Mouse (Mus musculus) right cerebral cortex, postnatal 25 days (tissue): ENCODE measurements at regions not wholly inside any gene's neighbourhood (a gene's known extent, or its start where the extent isn't known, plus 50 kb on each side); places are given as distances from the start of the nearest gene placed in this dataset.
"Not testable (repeated sequence)": the region's sequence is repeated elsewhere in the genome, so short reads cannot be mapped to it uniquely, and the experiment has no call there.

Source experiments
- DNase-seq: peaks from one replicate; pipeline ENCODE4 v3.0.0; 2022

DNA sequence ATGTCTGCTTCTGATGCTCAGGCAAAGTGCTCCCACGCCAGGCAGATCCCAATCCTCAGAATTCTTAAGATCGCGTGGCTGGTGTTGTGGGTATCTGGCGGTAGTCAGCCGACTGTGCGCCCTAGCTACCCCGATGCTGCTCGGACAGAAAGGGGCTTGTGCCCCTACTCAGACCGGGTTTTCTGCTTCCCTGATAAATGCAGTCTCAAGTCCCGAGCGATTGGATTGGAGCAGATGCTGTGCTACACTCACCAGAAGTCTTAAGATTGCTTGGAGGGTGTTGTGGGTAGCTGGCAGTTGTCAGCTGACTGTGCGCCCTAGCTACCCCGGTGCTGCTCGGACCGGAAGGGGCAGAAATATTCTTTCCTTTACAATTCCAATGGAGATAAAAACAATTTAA, 99.3 kb downstream of the Gm7489 start:
- not testable (repeated sequence) for DNase-seq

DNA sequence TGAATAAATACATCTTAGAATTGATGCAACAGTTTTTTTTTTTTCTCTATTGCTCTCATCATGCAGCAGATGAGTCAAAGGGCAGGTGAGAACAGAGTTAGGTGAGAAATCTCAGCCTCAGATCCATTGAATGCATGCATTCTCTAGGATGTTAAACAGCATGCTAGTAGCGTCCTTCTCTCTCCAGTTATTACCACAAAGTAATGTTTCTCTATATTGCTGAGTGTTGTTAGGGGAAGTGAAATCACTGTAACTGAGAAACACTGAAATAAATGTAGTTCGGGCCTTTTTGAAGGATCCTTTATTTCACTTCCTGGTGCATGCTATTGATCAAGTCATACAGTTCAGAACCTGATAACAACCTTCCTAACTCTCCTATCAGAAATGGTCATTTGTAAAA, 105.2 kb downstream of the Gm7489 start:
- DNase-seq = no peak

DNA sequence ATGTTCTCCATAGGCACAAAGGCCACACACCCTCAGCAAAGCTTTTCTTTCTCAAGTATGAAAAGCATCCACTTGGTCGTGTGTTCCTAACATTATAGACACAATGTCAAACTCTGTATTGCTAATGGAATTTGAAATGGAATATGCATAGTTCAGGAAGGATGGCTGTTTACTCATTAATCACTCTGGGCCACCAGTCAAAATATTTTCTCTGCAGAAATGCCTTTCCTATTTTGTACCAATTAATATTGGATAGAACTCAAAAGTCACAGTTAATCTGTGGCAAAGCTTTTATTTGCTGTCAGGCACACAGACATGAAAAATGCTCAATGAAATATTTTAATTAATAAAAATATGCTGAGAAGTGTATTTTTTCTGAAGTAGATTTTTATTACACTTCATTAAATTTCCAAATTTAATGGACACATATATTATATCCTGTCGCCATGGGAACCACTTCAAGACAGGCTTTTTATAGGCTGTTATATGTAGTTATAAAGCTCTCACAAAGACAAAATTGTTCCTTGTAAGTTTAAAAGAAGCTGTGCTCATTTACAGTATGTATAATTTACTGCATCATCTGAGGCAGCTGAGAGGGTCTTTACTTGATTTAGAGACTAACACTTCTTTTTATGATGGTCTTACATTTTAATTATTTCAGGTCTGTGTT, 110.6 kb downstream of the Gm7489 start:
- no peak for DNase-seq

DNA sequence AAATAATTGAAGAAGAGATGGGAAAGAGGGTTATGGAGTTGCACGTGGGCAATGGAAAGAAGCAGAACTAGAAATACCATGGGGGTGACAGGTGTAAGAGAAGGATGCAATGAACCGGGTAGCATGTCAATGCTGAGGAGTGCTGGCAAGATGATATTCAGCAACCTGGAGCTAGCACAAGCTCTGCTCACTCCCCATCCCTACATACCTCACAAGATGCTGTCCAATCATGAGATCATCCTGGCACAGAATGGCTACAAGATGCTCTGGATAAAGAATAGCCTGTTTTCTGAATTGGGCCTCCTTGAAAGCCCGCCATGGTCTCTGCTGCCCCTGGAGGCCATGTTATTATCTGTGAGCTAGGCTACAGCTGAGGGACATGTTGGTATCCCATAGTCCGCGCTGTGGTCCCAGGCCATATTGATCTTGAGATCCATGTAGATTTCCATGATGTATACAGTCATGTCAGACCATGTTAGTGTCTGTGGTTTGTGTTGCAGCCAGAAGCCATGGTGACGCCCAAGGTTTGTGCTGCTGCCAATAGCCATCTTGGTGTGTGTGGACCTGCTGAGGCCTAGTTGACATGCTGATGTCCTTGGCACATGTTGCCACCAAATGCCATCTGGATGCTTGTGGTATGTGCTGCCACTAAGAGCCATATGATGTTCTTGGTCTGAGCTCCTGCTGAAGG, 114.0 kb downstream of the Gm7489 start:
- no peak for DNase-seq

DNA sequence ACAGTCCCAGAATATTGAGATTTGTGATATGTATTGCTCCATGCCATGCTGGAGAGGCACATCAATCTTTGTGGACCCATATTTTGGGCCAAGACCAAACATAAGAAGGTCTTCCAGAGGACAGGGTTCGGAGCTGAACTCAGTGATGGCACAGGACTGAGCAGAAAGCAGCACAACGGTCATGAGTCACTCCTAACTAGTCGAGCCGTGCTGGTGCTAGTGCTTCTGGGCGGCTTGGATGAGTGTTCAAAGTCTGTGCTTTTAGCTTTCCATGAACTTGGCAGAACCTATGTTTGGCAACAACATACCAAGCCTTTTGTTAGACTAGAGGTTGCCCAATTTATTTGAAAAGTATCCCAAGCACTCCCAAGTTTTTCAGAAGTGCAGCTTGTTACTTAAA, 149.1 kb downstream of the Gm7489 start:
- DNase-seq = no peak

DNA sequence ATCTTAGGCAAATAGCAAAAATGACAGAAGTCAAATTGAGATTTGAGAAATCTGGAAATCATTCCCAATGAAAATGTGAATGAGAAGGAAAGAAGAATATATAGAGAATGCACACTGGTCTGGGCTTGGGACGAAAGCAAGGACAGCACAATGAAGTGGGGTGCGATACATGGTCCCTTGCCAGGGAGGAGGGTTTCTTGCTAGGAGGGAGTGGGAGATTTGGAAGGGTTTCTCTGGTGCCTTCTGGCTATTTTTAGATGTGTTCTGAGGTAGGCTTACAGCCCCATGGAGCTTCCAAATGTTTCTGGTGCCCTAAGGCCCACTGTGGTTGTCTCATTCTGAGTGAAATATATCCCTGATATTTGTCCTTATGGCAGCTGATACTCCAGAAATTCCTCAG, 166.0 kb downstream of the Gm7489 start:
- no peak for DNase-seq

DNA sequence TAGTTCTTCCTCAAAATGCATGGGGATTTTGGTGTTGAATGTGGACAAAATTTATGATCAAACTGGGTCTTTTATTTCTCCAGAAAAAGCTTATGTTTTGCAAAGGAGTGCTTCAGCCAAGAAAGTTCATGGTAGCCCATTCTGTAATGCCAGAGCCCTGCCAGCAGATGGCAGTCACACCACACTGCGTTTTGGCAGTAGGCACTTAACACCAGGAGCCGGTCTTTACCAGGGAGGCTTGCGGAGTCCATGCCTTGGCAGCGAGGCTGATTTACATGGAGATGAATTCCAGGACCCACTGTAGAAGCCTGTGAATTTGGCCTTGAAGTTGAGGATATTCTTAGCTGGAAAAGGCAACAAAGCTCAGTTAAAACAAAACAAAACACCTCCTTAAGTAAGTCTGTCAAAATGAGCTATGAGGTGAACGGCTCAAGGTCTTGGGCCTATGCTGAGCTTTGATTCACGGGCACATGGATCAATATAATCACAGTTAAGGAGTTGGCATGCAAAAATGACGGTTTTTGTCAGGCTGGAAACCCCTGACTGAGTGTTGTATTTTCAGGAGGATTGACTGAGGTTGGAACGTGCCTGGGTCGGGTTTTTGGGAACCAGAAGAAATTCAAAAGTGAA, 185.4 kb downstream of the Gm7489 start:
- DNase-seq = peak; percentile 56

DNA sequence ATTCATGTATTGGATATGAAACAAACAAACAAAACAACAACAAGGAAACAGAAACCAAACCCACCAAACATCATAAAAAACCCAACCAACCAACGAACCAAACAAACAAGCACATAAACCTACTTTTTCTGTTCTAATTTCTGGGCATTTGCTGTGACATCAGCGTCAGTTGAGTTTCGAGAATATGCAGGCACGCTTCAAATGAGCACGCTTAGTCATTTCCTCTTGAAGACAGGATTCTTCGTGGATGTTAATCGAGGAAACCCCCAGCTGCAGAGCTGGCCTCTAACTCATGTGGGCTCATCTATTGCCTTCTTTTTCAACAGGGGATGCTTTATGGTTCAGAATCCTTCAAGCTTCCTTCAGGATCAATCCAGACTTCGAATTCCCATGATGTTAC, 187.0 kb downstream of the Gm7489 start:
- no peak for DNase-seq

DNA sequence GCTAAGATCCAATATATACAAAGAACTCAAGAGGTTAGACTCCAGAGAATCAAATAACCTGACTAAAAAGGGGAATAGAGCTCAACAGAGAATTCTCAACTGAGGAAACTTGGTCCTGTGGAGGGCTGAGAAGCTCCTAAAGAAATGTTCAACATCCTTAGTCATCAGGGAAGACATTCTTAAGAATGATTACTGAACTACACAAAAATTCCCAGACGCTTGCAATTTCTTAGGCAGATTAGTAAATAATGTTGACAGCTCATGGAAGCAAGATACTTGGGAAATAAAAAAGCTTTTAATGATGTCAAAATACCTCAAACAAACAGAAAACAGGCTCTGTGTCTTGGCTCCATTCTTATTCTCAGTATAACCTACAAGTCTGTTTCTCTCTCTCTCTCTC, 206.6 kb downstream of the Gm7489 start:
- no peak for DNase-seq

DNA sequence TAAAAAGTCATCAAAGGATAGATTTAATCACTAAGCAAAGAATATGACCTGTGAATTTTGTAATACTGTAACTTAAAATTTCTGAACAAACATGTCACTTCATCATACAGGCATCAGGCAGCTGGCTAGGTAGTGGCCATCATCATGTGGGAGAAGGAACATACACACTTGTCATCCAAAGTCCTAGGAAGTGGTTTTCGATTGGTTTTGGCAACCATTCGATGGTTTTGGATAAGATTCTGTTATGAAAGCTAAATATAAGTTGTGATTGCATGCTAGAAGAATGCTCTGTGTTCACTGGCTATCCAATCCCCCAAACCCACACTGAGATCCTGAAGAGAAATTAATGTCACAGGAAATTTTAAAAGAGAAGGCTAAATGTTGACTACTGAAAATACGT, 207.7 kb downstream of the Gm7489 start:
- DNase-seq = no peak

DNA sequence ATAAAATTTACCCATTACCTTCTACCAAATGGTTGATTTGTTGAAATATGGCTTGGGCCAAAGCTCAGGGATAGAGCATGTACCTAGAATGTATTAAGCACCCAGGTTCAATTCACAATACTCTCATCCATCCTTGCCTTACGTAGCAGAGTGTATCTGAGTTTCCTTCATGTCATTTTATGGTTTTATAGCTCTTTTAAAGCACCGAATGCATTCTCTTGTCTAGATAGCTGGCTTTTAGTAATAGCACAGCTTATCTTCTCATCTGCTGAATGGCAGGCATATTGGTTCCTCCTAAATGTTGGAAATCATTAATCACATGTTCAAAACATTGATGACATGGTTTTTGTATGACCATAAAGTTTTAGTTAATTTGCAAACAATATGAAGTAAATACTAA, 212.8 kb downstream of the Gm7489 start:
- no peak for DNase-seq

DNA sequence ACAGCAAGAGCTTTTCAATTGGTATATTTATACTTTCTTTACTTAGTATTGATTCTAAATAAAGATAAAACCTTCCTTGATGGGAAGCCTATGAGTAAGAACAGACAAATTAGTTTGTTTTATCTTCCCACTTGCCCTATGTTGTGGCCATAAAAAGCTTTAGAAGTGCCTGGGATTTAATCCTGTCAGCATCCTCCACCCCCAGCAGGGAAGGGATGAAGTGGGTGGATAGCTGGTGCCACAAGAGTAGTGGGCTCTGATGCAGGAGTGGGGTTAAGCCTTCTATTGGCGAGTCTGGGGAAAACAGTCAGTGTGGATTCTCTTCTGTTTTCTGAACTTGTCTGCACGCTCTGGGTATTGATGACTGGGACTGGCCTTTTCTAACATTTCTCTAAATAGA, 227.7 kb downstream of the Gm7489 start:
- DNase-seq = peak; percentile 4

DNA sequence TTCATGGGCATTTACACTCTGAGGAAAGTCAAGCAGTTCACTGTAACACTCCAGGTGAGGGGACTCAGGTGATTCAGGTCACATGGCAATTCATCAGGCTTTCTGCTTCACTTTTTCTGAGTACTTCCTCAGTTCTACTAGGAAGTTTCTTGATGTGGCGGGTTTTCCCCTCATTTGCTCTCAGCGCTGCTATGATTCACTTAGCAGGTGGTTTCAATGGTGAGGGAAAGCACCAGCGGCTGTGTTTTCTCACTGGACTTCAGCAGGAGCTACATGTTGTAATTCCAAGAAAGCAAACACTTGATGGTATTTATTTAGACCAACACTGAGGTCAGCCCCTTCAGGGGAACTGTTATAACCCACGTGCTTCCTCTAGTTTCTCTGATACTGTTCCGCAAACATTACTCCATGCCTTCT, 229.4 kb downstream of the Gm7489 start:
- no peak for DNase-seq

DNA sequence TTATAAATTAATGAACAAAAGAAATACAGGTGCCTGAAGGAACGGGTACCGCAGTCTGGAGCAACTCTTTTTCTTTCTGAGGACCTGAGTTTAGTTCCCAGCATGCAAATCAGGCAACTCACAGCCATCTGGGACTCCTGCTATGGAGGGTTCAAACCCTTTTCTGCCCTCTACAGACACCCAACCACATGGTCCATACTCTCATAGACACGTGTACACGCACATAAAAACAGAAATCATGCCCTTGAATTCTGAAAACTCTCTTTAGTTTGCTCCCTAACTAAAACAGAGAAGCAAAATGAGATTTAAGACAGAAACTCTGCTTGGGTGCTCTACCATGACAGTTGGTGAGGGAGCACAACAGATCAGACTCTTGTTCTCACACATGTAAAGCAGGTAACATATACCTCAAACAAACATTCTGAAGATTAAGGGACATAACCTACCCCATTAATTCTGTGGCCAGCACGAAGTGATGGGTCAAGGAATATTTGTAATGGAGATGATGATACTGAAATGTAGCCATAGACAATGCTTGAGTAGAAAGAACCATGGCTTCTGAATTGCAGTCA, 233.3 kb downstream of the Gm7489 start:
- no peak for DNase-seq

DNA sequence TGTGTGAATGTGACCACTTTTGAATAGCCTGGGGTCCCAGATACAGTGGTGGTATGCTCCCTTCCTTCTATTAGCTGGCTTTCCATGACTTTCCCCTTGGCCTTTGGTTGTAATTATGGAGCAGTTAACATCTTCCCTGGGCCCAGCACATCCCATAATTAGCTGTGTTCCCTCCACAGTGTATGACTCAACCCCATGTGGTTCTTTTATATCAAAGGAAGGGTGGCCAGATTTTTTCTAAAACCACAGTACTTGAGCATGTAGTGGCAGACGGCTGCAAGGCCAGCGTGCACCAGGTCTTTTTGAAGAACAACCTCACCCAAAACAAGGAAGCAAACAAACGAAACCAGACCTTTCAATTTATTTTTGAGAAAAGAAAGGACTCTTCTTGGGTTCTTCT, 235.8 kb downstream of the Gm7489 start:
- DNase-seq = peak; percentile 4

DNA sequence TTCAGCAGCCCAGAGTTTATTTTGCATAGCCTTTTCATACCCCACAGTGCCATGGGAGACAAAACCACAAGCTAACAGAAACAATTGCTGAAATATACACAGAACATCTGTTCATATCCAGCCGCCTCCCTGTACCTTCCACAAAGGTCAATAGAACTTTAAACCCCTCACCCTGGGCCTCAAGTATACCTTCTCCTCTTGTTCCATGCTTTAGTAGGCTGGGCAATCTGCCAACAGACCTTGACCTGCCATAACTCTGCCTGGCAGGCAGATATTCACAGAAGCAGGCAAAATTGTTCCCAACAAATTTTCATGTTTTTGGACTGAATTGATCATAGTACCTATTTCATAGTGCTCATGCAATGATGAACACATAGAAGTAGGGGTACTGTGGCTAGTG, 279.6 kb downstream of the Gm7489 start:
- DNase-seq = no peak

DNA sequence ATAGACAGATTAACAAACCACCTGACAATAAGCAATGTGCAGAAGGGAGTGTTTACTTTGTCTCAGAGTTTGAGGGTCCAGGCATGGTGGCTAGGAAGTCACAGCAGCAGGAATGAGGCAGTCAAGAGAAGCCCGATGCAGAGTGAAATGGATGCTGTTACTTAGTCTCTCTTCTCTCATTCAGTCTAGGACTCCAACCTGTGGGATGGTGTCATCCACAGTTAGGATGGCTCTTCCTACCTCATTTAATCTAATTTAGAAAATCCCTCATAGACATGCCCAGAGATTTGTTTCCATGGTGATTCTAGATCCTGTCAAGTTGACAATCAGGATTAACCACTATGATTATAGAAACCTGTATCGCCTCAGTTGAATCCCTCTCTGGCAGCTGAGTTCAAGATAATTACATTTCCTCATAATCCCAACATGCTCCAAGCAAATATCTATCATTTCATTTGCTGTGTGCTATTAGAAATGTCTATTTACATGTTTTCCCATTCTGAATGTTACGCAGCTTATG, 283.2 kb downstream of the Gm7489 start:
- DNase-seq = no peak

DNA sequence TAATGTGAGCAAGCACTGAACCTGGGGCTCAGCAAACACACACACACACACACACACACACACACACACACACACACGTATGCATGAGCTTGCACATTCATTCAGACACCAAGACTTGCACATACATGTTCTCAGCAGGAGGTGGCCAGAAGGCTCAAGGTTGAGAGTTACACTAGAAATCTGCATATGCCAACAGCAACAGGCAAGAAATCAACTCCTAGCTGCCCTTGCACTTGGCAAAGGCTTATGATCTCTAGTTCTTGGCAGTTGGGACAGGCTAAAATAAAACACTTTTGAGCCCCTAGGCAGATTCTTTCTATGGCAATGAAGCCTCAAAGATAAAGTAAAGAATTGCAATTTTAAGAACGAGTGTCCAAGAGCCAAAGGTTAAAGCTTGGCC, 292.5 kb downstream of the Gm7489 start:
- no peak for DNase-seq

DNA sequence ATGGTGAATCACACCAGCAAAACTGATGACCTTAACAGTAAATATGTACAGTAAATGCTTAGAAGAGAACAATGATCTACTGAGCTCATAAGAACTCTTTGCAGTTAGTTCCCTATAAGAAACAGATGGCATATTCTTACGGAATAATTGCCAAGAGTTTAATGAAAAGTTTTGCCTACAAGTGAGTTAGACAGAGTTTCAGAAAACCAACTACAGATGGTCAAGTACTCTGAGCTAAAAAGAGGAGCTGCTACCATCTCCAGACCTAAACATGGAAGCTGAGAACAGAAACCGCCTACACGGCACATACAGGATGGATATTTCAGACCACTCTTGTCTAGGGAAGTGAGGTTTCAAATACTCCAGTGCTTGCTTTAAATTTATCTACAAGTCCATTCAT, 293.1 kb downstream of the Gm7489 start:
- peak; percentile 6 for DNase-seq
